Mouse (Mus musculus): ENCODE data around the gene Apol9a.
"Not testable (repeated sequence)": the region's sequence is repeated elsewhere in the genome, so short reads cannot be mapped to it uniquely, and the experiment has no call there.

The Apol9a gene

GRCm38 (mm10) chr15:77411035-77411434 lies at the start of gene Apol9a:
TSS of gene Apol9a (minus strand) at chr15:77411135.
- not testable (repeated sequence) for DNase-seq

GRCm38 (mm10) chr15:77449927-77450326 lies 39.0 kb upstream of the Apol9a start:
- DNase-seq = peak in 1 of 2 experiments; percentile 4

GRCm38 (mm10) chr15:77447392-77447791 lies 36.5 kb upstream of the Apol9a start, which contains the start of gene Apol7b:
TSS of gene Apol7b (minus strand) at chr15:77447492.
- DNase-seq = not testable (repeated sequence)

GRCm38 (mm10) chr15:77445668-77446067 lies 34.7 kb upstream of the Apol9a start:
- DNase-seq = not testable (repeated sequence)

GRCm38 (mm10) chr15:77444746-77445145 lies 33.8 kb upstream of the Apol9a start:
- DNase-seq = not testable (repeated sequence)

- DNase-seq = not testable (repeated sequence)
These were observed 17.9 kb upstream of the Apol9a start for GRCm38 (mm10) chr15:77428690-77429448.

- not testable (repeated sequence) for DNase-seq
These were observed 12.0 kb upstream of the Apol9a start for GRCm38 (mm10) chr15:77422925-77423324.

- DNase-seq = not testable (repeated sequence)
These were observed 8.7 kb upstream of the Apol9a start for GRCm38 (mm10) chr15:77419657-77420056.

GRCm38 (mm10) chr15:77416655-77417333 lies 5.9 kb upstream of the Apol9a start:
- not testable (repeated sequence) for DNase-seq

- DNase-seq = not testable (repeated sequence)
These were observed 4.7 kb upstream of the Apol9a start for GRCm38 (mm10) chr15:77415653-77416052.

- DNase-seq = not testable (repeated sequence)
These were observed 1.8 kb upstream of the Apol9a start for GRCm38 (mm10) chr15:77412695-77413094.

GRCm38 (mm10) chr15:77406370-77406769 lies 4.6 kb downstream of the Apol9a start:
- DNase-seq = not testable (repeated sequence)

- DNase-seq = peak in 1 of 2 experiments; percentile 25
These were observed 11.9 kb downstream of the Apol9a start, which contains the start of gene Apol7a for GRCm38 (mm10) chr15:77399027-77399426. TSS of gene Apol7a (minus strand) at chr15:77399110.

- DNase-seq = not testable (repeated sequence)
These were observed 13.3 kb downstream of the Apol9a start for GRCm38 (mm10) chr15:77397450-77398132.

- not testable (repeated sequence) for DNase-seq
These were observed 17.1 kb downstream of the Apol9a start for GRCm38 (mm10) chr15:77393832-77394231.

GRCm38 (mm10) chr15:77387462-77387861 lies 23.5 kb downstream of the Apol9a start:
- DNase-seq = peak; percentile 54 to 70

- DNase-seq = no peak
These were observed 26.4 kb downstream of the Apol9a start for GRCm38 (mm10) chr15:77384340-77385030.

- DNase-seq = no peak
These were observed 28.1 kb downstream of the Apol9a start for GRCm38 (mm10) chr15:77382880-77383279.

GRCm38 (mm10) chr15:77382271-77382850 lies 28.6 kb downstream of the Apol9a start:
- no peak for DNase-seq

- no peak for DNase-seq
These were observed 29.5 kb downstream of the Apol9a start for GRCm38 (mm10) chr15:77381481-77381880.

- DNase-seq = no peak
These were observed 31.0 kb downstream of the Apol9a start for GRCm38 (mm10) chr15:77379921-77380320.

- no peak for DNase-seq
These were observed 33.5 kb downstream of the Apol9a start for GRCm38 (mm10) chr15:77377419-77377818.

All from kidney, adult 8-10 months (tissue).